Mouse (Mus musculus): ENCODE data around the gene Vinac1.

GRCm38 (mm10) chr2:129081097-129081496, 33.1 kb upstream of the Vinac1 start:
- TF ChIP-seq POLR2A (IDR thresholded peaks at IDR 0.05; ENCODE audit: low read depth, low read length), result no peak
- 0 out of 2 replicates have a peak, but pooled peaks have one; percentile 19 for TF ChIP-seq CTCF (conservative IDR thresholded peaks at IDR 0.05; ENCODE audit: insufficient read depth, insufficient read length, low read depth, low read length)

Data from kidney, adult 2 months (tissue).